Mouse (Mus musculus): Measurements from ENCODE around the gene H2-Q7.
"Not testable (repeated sequence)": the region's sequence is repeated elsewhere in the genome, so short reads cannot be mapped to it uniquely, and the experiment has no call there.

- TF ChIP-seq CTCF (IDR thresholded peaks at IDR 0.05; ENCODE audit: control insufficient read depth, insufficient read depth, low read length); POLR2A (IDR thresholded peaks at IDR 0.05; ENCODE audit: borderline replicate concordance, control insufficient read depth, low read depth, low read length): not testable (repeated sequence)
Measured at GRCm38 (mm10) chr17:35415273-35416129, 23.5 kb upstream of the H2-Q7 start.
